Mouse (Mus musculus) MEL (cell line): ENCODE data around the gene Trappc2l. TPM values are rescaled to one million over a fixed set of nuclear protein-coding genes. Genes with fewer than 3 reads are reported as not detected.

Source experiments
- DNase-seq: peaks from one replicate; pipeline ENCODE4 v3.0.0; 2011; ENCODE audit warnings: low read depth, low spot score
- H3K27ac ChIP-seq: 2 replicates; pipeline ENCODE4 v1.5.1; 2012; ENCODE audit warnings: low read depth, mild to moderate bottlenecking, control low read depth, low read length, moderate library complexity; ENCODE audit not compliant: control insufficient read depth
- H3K27me3 ChIP-seq, 2 experiments: fragments of 150-350 bp in 1 of 2; sonication (generic) in 1 of 2; 2 replicates each; pipeline ENCODE4 v1.6.1; 2012; ENCODE audit warnings: low read length in 2 of 2, mild to moderate bottlenecking in 2 of 2, improper control_type of control experiment in 1 of 2, moderate library complexity in 1 of 2; ENCODE audit not compliant: insufficient read depth in 2 of 2, control insufficient read depth in 1 of 2
- H3K36me3 ChIP-seq, 2 experiments: 2 replicates each; pipeline ENCODE4 v1.6.1; 2012 to 2014; ENCODE audit warnings: low read length in 2 of 2, improper control_type of control experiment in 1 of 2, inconsistent platforms in 1 of 2, mild to moderate bottlenecking in 1 of 2; ENCODE audit not compliant: insufficient read depth in 2 of 2, control insufficient read depth in 1 of 2
- H3K4me1 ChIP-seq, 2 experiments: fragments of 150-350 bp in 1 of 2; sonication (generic) in 1 of 2; 2 replicates each; pipeline ENCODE4 v1.6.1; 2012; ENCODE audit warnings: low read length in 2 of 2, improper control_type of control experiment in 1 of 2, mild to moderate bottlenecking in 1 of 2; ENCODE audit not compliant: insufficient read depth in 2 of 2, control insufficient read depth in 1 of 2
- H3K4me3 ChIP-seq, 2 experiments: fragments of 150-350 bp in 1 of 2; sonication (generic) in 1 of 2; 2 replicates each; pipeline ENCODE4 v1.5.1; 2012; ENCODE audit warnings: low read depth in 2 of 2, low read length in 2 of 2, mild to moderate bottlenecking in 2 of 2, moderate library complexity in 2 of 2, control low read depth in 1 of 2, improper control_type of control experiment in 1 of 2; ENCODE audit not compliant: control insufficient read depth in 1 of 2, insufficient read depth in 1 of 2
- H3K79me2 ChIP-seq: 2 replicates; pipeline ENCODE4 v1.6.1; 2012; ENCODE audit warnings: mild to moderate bottlenecking, low read length, moderate library complexity; ENCODE audit not compliant: control insufficient read depth, poor library complexity, insufficient read depth
- H3K9ac ChIP-seq: 2 replicates; pipeline ENCODE4 v1.6.1; 2012; ENCODE audit warnings: low read depth, mild to moderate bottlenecking, control low read depth, low read length, moderate library complexity; ENCODE audit not compliant: control insufficient read depth, poor library complexity, severe bottlenecking
- H3K9me3 ChIP-seq: fragments of 150-350 bp; sonication (generic); replicated peaks from 2 replicates; pipeline ENCODE4 v1.6.1; 2012; ENCODE audit warnings: mild to moderate bottlenecking, low read length, improper control_type of control experiment, moderate library complexity; ENCODE audit not compliant: insufficient read depth
- CHD2 ChIP-seq: IDR thresholded peaks from 2 replicates; pipeline ENCODE4 v1.6.1; 2011; ENCODE audit warnings: low read length, improper control_type of control experiment
- CTCF ChIP-seq, 3 experiments: IDR thresholded peaks in 2 of 3; conservative IDR thresholded peaks in 1 of 3; 2 replicates each; pipeline ENCODE4 v1.5.1; 2011 to 2012; ENCODE audit warnings: low read length in 3 of 3, low read depth in 2 of 3, mild to moderate bottlenecking in 2 of 3, improper control_type of control experiment in 1 of 3, inconsistent platforms in 1 of 3, mixed read lengths in 1 of 3, moderate library complexity in 1 of 3; ENCODE audit not compliant: control insufficient read depth in 1 of 3, insufficient read depth in 1 of 3, poor library complexity in 1 of 3, severe bottlenecking in 1 of 3
- E2F4 ChIP-seq: IDR thresholded peaks from 2 replicates; pipeline ENCODE4 v1.6.1; 2011; ENCODE audit warnings: low read depth, low read length, improper control_type of control experiment, borderline replicate concordance
- KAT2A ChIP-seq: conservative IDR thresholded peaks from 2 replicates; pipeline ENCODE4 v1.6.1; 2012; ENCODE audit warnings: low read depth, low read length, improper control_type of control experiment, inconsistent platforms
- MAZ ChIP-seq: IDR thresholded peaks from 2 replicates; pipeline ENCODE4 v1.6.1; 2012; ENCODE audit warnings: low read depth, mild to moderate bottlenecking, inconsistent platforms, low read length, improper control_type of control experiment
- MYB ChIP-seq: IDR thresholded peaks from 2 replicates; pipeline ENCODE4 v1.6.1; 2011; ENCODE audit warnings: mild to moderate bottlenecking, low read depth, low read length, improper control_type of control experiment
- NELFE ChIP-seq: IDR thresholded peaks from 2 replicates; pipeline ENCODE4 v1.6.1; 2011; ENCODE audit warnings: low read depth, low read length, improper control_type of control experiment
- NRF1 ChIP-seq: IDR thresholded peaks from 2 replicates; pipeline ENCODE4 v1.6.1; 2014; ENCODE audit warnings: low read depth, mild to moderate bottlenecking, inconsistent platforms, low read length, improper control_type of control experiment, moderate library complexity; ENCODE audit not compliant: poor library complexity, insufficient read depth, severe bottlenecking
- RAD21 ChIP-seq: IDR thresholded peaks from 2 replicates; pipeline ENCODE4 v1.6.1; 2011; ENCODE audit warnings: mild to moderate bottlenecking, low read depth, low read length, improper control_type of control experiment
- RCOR1 ChIP-seq: IDR thresholded peaks from 2 replicates; pipeline ENCODE4 v1.6.1; 2012; ENCODE audit warnings: low read depth, mild to moderate bottlenecking, inconsistent platforms, low read length, improper control_type of control experiment
- SIN3A ChIP-seq: IDR thresholded peaks from 2 replicates; pipeline ENCODE4 v1.6.1; 2012; ENCODE audit warnings: low read length, improper control_type of control experiment, inconsistent platforms
- SMC3 ChIP-seq: IDR thresholded peaks from 2 replicates; pipeline ENCODE4 v1.6.1; 2011; ENCODE audit warnings: low read depth, low read length, improper control_type of control experiment
- ZC3H11A ChIP-seq: IDR thresholded peaks from 2 replicates; pipeline ENCODE4 v1.6.1; 2012; ENCODE audit warnings: low read depth, mild to moderate bottlenecking, inconsistent platforms, low read length, improper control_type of control experiment
- ZMIZ1 ChIP-seq: IDR thresholded peaks from 2 replicates; pipeline ENCODE4 v1.6.1; 2012; ENCODE audit warnings: low read depth, mild to moderate bottlenecking, inconsistent platforms, low read length, improper control_type of control experiment, moderate library complexity
- ZNF384 ChIP-seq: IDR thresholded peaks from 2 replicates; pipeline ENCODE4 v1.6.1; 2012; ENCODE audit warnings: low read depth, mild to moderate bottlenecking, inconsistent platforms, low read length, improper control_type of control experiment
- polyA plus RNA-seq, 2 experiments: library from polyadenylated mRNA; stranded (reverse) in 1 of 2; unstranded in 1 of 2; fragments of >175 nt in 1 of 2; fragments of >200 nt in 1 of 2; gene quantifications; 2 replicates each; pipeline versions ENCODE4 v1.2.1 to v1.2.4; 2012; ENCODE audit warnings: low replicate concordance in 2 of 2, low read depth in 1 of 2; ENCODE audit not compliant: insufficient read length in 2 of 2, insufficient read depth in 1 of 2, missing spikeins in 1 of 2
- total RNA-seq: library from RNA; depleted of rRNA; stranded (reverse); fragments of 300-350 nt; gene quantifications from 2 replicates; pipeline ENCODE4 v1.2.3, GENCODE M21; 2012

Gene Trappc2l
- total and polyA plus RNA-seq, 3 experiments: 15.1 to 21.7 TPM; not detected in 1

DNA sequence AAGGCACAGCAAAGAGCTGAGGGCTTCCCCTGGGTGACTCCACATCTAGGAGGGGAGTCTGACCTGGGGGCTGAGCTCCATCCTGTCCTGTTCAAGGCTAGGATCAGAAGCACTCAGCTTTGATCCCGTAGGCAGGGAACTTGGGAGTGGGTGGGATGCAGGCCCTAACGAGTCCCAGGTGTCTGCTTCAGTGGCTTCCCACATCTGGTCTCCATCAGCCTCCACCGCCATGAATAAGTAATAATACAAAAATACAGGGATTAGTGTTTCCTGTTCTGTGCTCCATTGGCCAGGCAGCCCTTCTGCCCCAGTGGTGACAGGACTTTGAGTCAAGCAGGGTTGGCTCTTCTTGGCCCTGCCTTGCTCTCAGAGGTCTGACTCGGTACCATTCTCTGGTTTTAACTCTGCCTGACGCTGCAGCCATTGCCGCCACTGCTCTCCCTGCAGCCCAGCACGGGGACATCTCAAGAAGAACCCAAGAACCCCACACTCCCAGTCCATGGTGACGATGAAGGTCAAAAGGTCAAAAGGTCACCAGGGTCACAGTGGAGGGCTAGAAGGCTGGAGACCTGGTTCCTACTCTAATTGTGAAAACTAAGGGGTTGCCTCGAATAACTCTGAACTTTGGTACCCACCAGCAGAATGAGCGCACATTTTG, 46.8 kb downstream of the Trappc2l start:
- no peaks in the 10 kb centered on the region for H3K9me3 ChIP-seq
- no peak overlapping the region for H3K4me3 ChIP-seq
- peaks cover 69% of the 10 kb centered on the region for H3K79me2 ChIP-seq
- no peak for DNase-seq
- peaks cover 12 to 26% of the 10 kb centered on the region in 2 experiments for H3K4me1 ChIP-seq
- no peak overlapping the region for H3K27ac ChIP-seq
- H3K36me3 ChIP-seq: peaks cover 18 to 30% of the 10 kb centered on the region in 2 experiments
- no peak for TF ChIP-seq ZNF384
- no peak for TF ChIP-seq NRF1
- no peak for TF ChIP-seq E2F4
- TF ChIP-seq CHD2: no peak
- no peak for TF ChIP-seq KAT2A
- no peak for TF ChIP-seq MAZ
- no peak for TF ChIP-seq ZC3H11A
- TF ChIP-seq MYB: no peak
- no peak overlapping the region for H3K9ac ChIP-seq
- H3K27me3 ChIP-seq: no peaks in the 10 kb centered on the region

DNA sequence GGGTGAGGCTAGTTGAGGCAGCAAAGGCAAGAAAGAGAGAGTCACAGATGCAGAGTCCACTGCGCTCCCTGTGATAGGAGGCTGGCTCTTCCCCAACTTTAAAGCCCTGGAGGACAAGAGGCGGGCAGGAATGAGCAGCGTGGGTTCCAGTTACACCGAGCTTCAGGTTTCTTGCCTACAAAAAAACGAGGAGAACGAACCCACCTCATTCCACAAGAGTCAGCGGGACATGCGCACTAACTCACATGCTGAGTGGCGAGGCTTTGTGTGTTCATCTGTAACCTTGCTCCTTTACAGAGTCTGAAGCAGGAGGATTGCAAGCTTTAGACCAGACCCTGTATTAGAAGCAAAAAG, 47.3 kb downstream of the Trappc2l start:
- no peak overlapping the region for H3K4me3 ChIP-seq
- peaks cover 72% of the 10 kb centered on the region for H3K79me2 ChIP-seq
- peaks cover 18 to 30% of the 10 kb centered on the region in 2 experiments for H3K36me3 ChIP-seq
- peaks cover 12 to 26% of the 10 kb centered on the region in 2 experiments for H3K4me1 ChIP-seq
- no peaks in the 10 kb centered on the region for H3K27me3 ChIP-seq
- H3K9me3 ChIP-seq: no peaks in the 10 kb centered on the region
- no peak for TF ChIP-seq RCOR1
- TF ChIP-seq, all 39 proteins: peak for 0
- H3K9ac ChIP-seq: no peak overlapping the region
- H3K27ac ChIP-seq: no peak overlapping the region
- no peak for DNase-seq

- Histone ChIP-seq H3K4me1 (peaks cover 12 to 26% of the 10 kb centered on the region in 2 experiments), H3K9ac (no peak overlapping the region), H3K27ac (no peak overlapping the region), H3K4me3 (no peak overlapping the region), H3K27me3 (no peaks in the 10 kb centered on the region), H3K9me3 (no peaks in the 10 kb centered on the region), H3K36me3 (peaks cover 18 to 27% of the 10 kb centered on the region in 2 experiments), H3K79me2 (peaks cover 81% of the 10 kb centered on the region)
- peak; percentile 48 for DNase-seq
- peak; percentile 69 to 91 (median 88) for TF ChIP-seq CTCF (IDR thresholded peaks at IDR 0.05 in 2 of 3, conservative IDR thresholded peaks at IDR 0.05 in 1 of 3; ENCODE audit: control insufficient read depth in 1 of 3, insufficient read depth in 1 of 3, low read depth in 2 of 3, low read length in 3 of 3, poor library complexity in 1 of 3, severe bottlenecking in 1 of 3)
- TF ChIP-seq SIN3A: 0 out of 2 replicates have a peak, but pooled peaks have one; percentile 17
- TF ChIP-seq RAD21: peak; percentile 5
- TF ChIP-seq SMC3: peak; percentile 39
- TF ChIP-seq ZMIZ1: no peak
- TF ChIP-seq ZC3H11A: peak; percentile 54
- 0 out of 2 replicates have a peak, but pooled peaks have one; percentile 7 for TF ChIP-seq NELFE
- TF ChIP-seq ZNF384: no peak
Observed at GRCm38 (mm10) chr8:122660022-122660421, 48.6 kb downstream of the Trappc2l start.
